Mouse (Mus musculus) neural tube, embryonic 13.5 days (tissue): Measurements from ENCODE around the gene Nrg3. TPM values are rescaled to one million over a fixed set of nuclear protein-coding genes. Genes with fewer than 3 reads are reported as not detected.
A peak's percentile ranks its signal among the peaks of the same experiment; 100 is the strongest.

Experiments used
- ATAC-seq: fragments of 200-750 bp; cut with Nextera tagmentation; 2 replicates; pipeline ENCODE4 v1.8.0; 2017; ENCODE audit warnings: low read depth, mild to moderate bottlenecking, moderate TSS enrichment, moderate library complexity
- H3K27ac ChIP-seq: fragments of 300-500 bp; sonication (generic); replicated peaks from 2 replicates; pipeline ENCODE4 v1.5.1; 2015; ENCODE audit warnings: moderate library complexity, mild to moderate bottlenecking, inconsistent platforms
- H3K27me3 ChIP-seq: fragments of 300-500 bp; sonication (generic); 2 replicates; pipeline ENCODE4 v1.6.1; 2015; ENCODE audit warnings: mild to moderate bottlenecking, inconsistent platforms
- H3K36me3 ChIP-seq: fragments of 300-500 bp; sonication (generic); 2 replicates; pipeline ENCODE4 v1.6.1; 2015; ENCODE audit warnings: mild to moderate bottlenecking, inconsistent platforms
- H3K4me1 ChIP-seq: fragments of 300-500 bp; sonication (generic); replicated peaks from 2 replicates; pipeline ENCODE4 v1.6.1; 2015; ENCODE audit warnings: inconsistent platforms
- H3K4me2 ChIP-seq: fragments of 300-500 bp; sonication (generic); 2 replicates; pipeline ENCODE4 v1.6.1; 2015; ENCODE audit warnings: inconsistent platforms, mild to moderate bottlenecking, moderate library complexity
- H3K4me3 ChIP-seq: fragments of 300-500 bp; sonication (generic); 2 replicates; pipeline ENCODE4 v1.5.1; 2015; ENCODE audit warnings: mild to moderate bottlenecking, inconsistent platforms
- H3K9ac ChIP-seq: fragments of 300-500 bp; sonication (generic); 2 replicates; pipeline ENCODE4 v1.6.1; 2015; ENCODE audit warnings: moderate library complexity, mild to moderate bottlenecking, inconsistent platforms
- H3K9me3 ChIP-seq: fragments of 300-500 bp; sonication (generic); 2 replicates; pipeline ENCODE4 v1.6.1; 2016; ENCODE audit warnings: inconsistent platforms
- WGBS: fragments of 180-500 bp; shearing (Covaris S2); methylation state at CpG from one replicate; pipeline ENCODE4 v1.1.7; 2015; 5-methylcytosine and 5-hydroxymethylcytosine counted together
- polyA plus RNA-seq: library from polyadenylated mRNA; unstranded; fragments of >200 nt; fragmentation: Nextera tagmentation; extraction: Ambion mirVana; gene quantifications from 2 replicates; pipeline ENCODE4 v1.2.1, GENCODE M21; 2015

Nrg3 gene
- polyA plus RNA-seq, 1 experiment from 2014 or later, result 8.6 TPM

DNA sequence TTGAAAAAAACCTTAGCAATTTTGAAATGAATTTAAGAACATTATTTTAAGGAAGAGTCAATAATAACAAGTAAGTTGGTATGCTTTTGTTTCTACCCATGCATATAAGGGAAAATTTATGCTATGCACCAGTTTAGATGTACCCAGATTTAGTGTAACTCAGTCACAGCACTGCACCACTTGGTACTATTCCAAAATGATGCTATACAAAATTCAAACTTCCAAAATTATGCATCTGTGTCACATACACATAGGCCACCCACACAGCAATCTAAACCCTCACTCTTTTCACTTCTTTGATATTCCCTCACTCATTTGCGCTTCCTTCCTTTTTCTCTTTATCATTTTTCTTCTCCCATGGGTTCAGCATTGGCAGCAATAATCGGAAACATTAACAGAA is 116.6 kb downstream of the Nrg3 start:
- Histone ChIP-seq H3K36me3 (no peaks in the 10 kb centered on the region), H3K9ac (no peak overlapping the region), H3K4me2 (no peak overlapping the region), H3K27ac (no peak overlapping the region), H3K27me3 (no peaks in the 10 kb centered on the region), H3K4me3 (no peak overlapping the region), H3K4me1 (no peaks in the 10 kb centered on the region), H3K9me3 (no peaks in the 10 kb centered on the region)
- no peak for ATAC-seq
- 91% methylated on average over 2 of the region's 2 CpGs for WGBS

- ATAC-seq, result no peak
Observed at GRCm38 (mm10) chr14:39351979-39352737, 120.7 kb downstream of the Nrg3 start.

DNA sequence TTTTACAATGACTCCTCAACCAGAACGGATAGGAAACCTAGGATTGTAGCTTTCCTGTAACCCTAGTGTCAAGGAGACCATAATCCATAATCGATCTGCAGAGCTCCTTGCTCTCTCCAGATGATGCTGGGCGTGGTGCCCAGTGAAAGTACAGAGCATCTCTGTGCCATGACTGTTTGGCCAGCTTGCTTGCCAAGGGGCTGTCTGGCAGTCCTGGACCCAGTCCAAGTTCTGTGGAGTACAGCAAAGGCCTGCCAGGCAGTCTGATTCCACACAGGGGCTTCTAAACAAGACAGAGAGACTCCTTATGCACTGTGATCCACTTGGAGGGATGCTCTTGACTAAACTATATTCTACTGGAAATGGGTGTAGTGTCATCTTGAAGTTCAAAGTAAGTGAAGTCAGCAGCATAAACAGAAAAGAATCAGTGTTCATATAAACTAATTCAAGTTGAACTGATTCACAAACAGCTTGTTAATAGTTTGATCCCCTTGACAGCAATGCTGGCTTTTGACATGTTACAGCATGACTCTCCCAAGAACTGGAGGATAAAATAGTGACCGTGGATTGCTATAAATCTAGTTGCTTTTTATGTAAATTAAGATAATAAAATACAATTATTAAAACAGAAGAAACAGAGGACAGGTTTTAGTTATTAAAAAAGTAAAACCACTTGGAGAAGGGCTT is 155.3 kb downstream of the Nrg3 start:
- Histone ChIP-seq H3K4me3 (no peak overlapping the region), H3K9me3 (no peaks in the 10 kb centered on the region), H3K4me2 (no peak overlapping the region), H3K36me3 (no peaks in the 10 kb centered on the region), H3K27ac (no peak overlapping the region), H3K9ac (no peak overlapping the region), H3K4me1 (no peaks in the 10 kb centered on the region), H3K27me3 (no peaks in the 10 kb centered on the region)
- WGBS, result 69% methylated on average over 4 of the region's 4 CpGs
- peak; percentile 92 for ATAC-seq

More at GRCm38 (mm10) chr14:39351979-39352737, 120.7 kb downstream of the Nrg3 start:
- Histone ChIP-seq H3K36me3 (no peaks in the 10 kb centered on the region), H3K9ac (no peak overlapping the region), H3K27me3 (no peaks in the 10 kb centered on the region), H3K4me1 (no peaks in the 10 kb centered on the region), H3K4me3 (no peak overlapping the region), H3K27ac (no peak overlapping the region), H3K9me3 (no peaks in the 10 kb centered on the region), H3K4me2 (no peak overlapping the region)
- 81% methylated on average over 4 of the region's 4 CpGs for WGBS

GRCm38 (mm10) chr14:39314111-39314510 is 158.8 kb downstream of the Nrg3 start:
- H3K4me2 ChIP-seq, result no peak overlapping the region

GRCm38 (mm10) chr14:39265121-39265520 is 207.8 kb downstream of the Nrg3 start:
- Histone ChIP-seq H3K9ac (no peak overlapping the region), H3K36me3 (no peaks in the 10 kb centered on the region), H3K4me1 (no peaks in the 10 kb centered on the region), H3K27ac (no peak overlapping the region), H3K27me3 (no peaks in the 10 kb centered on the region), H3K4me2 (no peak overlapping the region), H3K4me3 (no peak overlapping the region), H3K9me3 (no peaks in the 10 kb centered on the region)
- ATAC-seq, result no peak
- WGBS, result 93% methylated on average over 1 of the region's 1 CpGs

More at GRCm38 (mm10) chr14:39314111-39314510, 158.8 kb downstream of the Nrg3 start:
- H3K9me3 ChIP-seq, result no peaks in the 10 kb centered on the region
- no peaks in the 10 kb centered on the region for H3K4me1 ChIP-seq
- no peaks in the 10 kb centered on the region for H3K27me3 ChIP-seq
- H3K36me3 ChIP-seq, result no peaks in the 10 kb centered on the region
- H3K9ac ChIP-seq, result no peak overlapping the region
- no peak overlapping the region for H3K27ac ChIP-seq
- H3K4me3 ChIP-seq, result no peak overlapping the region
- ATAC-seq, result no peak

- Histone ChIP-seq H3K9me3 (no peaks in the 10 kb centered on the region), H3K4me2 (no peak overlapping the region), H3K36me3 (no peaks in the 10 kb centered on the region), H3K27ac (no peak overlapping the region), H3K4me3 (no peak overlapping the region), H3K4me1 (no peaks in the 10 kb centered on the region), H3K9ac (no peak overlapping the region), H3K27me3 (no peaks in the 10 kb centered on the region)
- ATAC-seq, result no peak
- 88% methylated on average over 4 of the region's 4 CpGs for WGBS
Observed at GRCm38 (mm10) chr14:39264422-39264821, 208.5 kb downstream of the Nrg3 start.

DNA sequence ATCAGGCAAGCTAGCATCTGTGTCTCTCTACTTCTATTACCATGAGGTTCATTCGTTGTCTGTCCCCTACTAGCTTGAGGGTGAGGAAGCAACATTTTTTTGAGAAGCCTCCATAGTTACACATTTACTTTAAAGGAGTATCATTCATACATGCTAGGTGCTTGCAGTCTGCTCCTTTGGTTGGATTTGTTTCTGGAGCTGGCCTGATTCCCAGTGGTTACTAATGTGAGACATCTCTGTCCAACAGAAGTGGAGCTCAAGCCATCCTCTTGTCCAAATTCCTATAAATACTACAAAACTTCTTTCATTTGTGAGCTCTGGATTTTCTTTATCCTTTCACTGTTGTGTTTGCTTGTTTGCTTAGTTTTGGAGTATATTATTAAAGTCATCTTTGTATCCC is 211.9 kb downstream of the Nrg3 start:
- 81% methylated on average over 1 of the region's 1 CpGs for whole genome bisulfite sequencing

DNA sequence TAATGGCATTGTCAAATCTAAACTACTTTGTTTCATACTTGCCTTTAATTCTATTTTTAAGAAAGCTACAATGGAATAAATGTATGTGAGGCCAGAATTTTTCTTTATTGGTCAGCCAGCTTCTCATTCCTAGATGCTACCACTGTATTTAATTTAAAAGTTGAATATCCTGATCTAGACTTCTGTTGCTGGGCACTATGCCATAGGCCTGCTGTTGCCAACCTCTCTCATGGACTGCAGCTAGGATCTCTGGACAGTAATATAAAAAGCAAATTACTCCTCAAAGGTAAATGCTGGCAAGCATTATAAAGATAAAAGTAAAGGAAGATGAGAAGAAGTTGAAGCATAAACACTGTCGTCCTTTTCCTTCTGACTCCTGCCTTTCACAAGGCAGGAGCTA is 217.5 kb downstream of the Nrg3 start:
- no peak overlapping the region for H3K4me3 ChIP-seq
- 53% methylated on average over 1 of the region's 1 CpGs for WGBS
- ATAC-seq, result no peak
- H3K9ac ChIP-seq, result no peak overlapping the region
- H3K27me3 ChIP-seq, result no peaks in the 10 kb centered on the region
- no peak overlapping the region for H3K4me2 ChIP-seq
- H3K27ac ChIP-seq, result no peak overlapping the region
- no peaks in the 10 kb centered on the region for H3K9me3 ChIP-seq
- no peaks in the 10 kb centered on the region for H3K36me3 ChIP-seq
- H3K4me1 ChIP-seq, result no peaks in the 10 kb centered on the region

More for the DNA sequence above, 211.9 kb downstream of the Nrg3 start:
- Histone ChIP-seq H3K9me3 (no peaks in the 10 kb centered on the region), H3K27me3 (no peaks in the 10 kb centered on the region), H3K4me2 (no peak overlapping the region), H3K36me3 (no peaks in the 10 kb centered on the region), H3K27ac (no peak overlapping the region), H3K4me3 (no peak overlapping the region), H3K4me1 (no peaks in the 10 kb centered on the region), H3K9ac (no peak overlapping the region)
- ATAC-seq, result no peak

- ATAC-seq, result no peak
- Histone ChIP-seq H3K4me2 (no peak overlapping the region), H3K4me1 (no peaks in the 10 kb centered on the region), H3K36me3 (no peaks in the 10 kb centered on the region), H3K4me3 (no peak overlapping the region), H3K9ac (no peak overlapping the region), H3K9me3 (no peaks in the 10 kb centered on the region), H3K27me3 (no peaks in the 10 kb centered on the region), H3K27ac (no peak overlapping the region)
- 69% methylated on average over 2 of the region's 2 CpGs for WGBS
Observed at GRCm38 (mm10) chr14:39240267-39240666, 232.6 kb downstream of the Nrg3 start.

- WGBS, result 77% methylated on average over 1 of the region's 1 CpGs
- Histone ChIP-seq H3K4me3 (no peak overlapping the region), H3K9me3 (no peaks in the 10 kb centered on the region), H3K27ac (no peak overlapping the region), H3K4me2 (no peak overlapping the region), H3K9ac (no peak overlapping the region), H3K27me3 (no peaks in the 10 kb centered on the region), H3K4me1 (no peaks in the 10 kb centered on the region), H3K36me3 (no peaks in the 10 kb centered on the region)
- no peak for ATAC-seq
Observed at GRCm38 (mm10) chr14:39211472-39211871, 261.4 kb downstream of the Nrg3 start.

DNA sequence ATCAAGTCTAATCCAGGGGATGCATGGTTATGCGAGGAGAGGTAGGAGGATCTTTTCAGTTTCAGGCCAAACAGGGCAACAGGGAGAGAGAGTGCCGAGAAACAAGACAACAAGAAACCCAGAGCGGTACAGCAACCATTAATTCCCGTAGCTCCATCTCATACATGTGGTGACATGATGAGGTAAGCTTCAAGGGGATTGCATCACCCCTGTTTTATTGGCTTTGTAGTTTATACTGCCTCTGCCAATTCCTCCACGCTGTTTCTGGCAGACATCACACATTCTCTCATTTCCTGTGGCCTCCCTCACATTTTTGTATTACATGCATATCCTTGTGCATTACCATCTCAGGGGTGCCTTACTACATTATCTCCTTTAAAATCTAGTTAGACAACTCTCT is 280.9 kb downstream of the Nrg3 start:
- WGBS, result 77% methylated on average over 5 of the region's 5 CpGs
- no peak for ATAC-seq
- no peaks in the 10 kb centered on the region for H3K4me1 ChIP-seq

GRCm38 (mm10) chr14:39173709-39174108 is 299.2 kb downstream of the Nrg3 start:
- Histone ChIP-seq H3K4me2 (no peak overlapping the region), H3K27ac (peak overlapping the region; percentile 29; the same call in 1 of the 2 replicates), H3K9ac (no peak overlapping the region), H3K36me3 (no peaks in the 10 kb centered on the region), H3K4me1 (peaks cover 9% of the 10 kb centered on the region; the same call in 1 of the 2 replicates), H3K9me3 (no peaks in the 10 kb centered on the region), H3K27me3 (no peaks in the 10 kb centered on the region), H3K4me3 (no peak overlapping the region)
- peak; percentile 27; the same call in 1 of the 2 replicates for ATAC-seq
- WGBS, result 71% methylated on average over 2 of the region's 2 CpGs

More for the DNA sequence above, 280.9 kb downstream of the Nrg3 start:
- no peak overlapping the region for H3K4me2 ChIP-seq
- H3K9ac ChIP-seq, result no peak overlapping the region
- H3K27ac ChIP-seq, result no peak overlapping the region
- no peaks in the 10 kb centered on the region for H3K36me3 ChIP-seq
- no peaks in the 10 kb centered on the region for H3K27me3 ChIP-seq
- H3K9me3 ChIP-seq, result no peaks in the 10 kb centered on the region
- no peak overlapping the region for H3K4me3 ChIP-seq
